Mouse (Mus musculus): Measurements from ENCODE around the gene Rab6b. TPM values are rescaled to one million over a fixed set of nuclear protein-coding genes. Genes with fewer than 3 reads are reported as not detected.
A peak's percentile ranks its signal among the peaks of the same experiment; 100 is the strongest.
"Not testable (repeated sequence)": the region's sequence is repeated elsewhere in the genome, so short reads cannot be mapped to it uniquely, and the experiment has no call there.

The Rab6b gene
- total and polyA plus RNA-seq, 2 experiments from 2014 or later = 162 to 228 TPM

GRCm38 (mm10) chr9:103149074-103149799 is 37.6 kb downstream of the Rab6b start:
- Histone ChIP-seq H3K4me1 (ENCODE audit: insufficient read depth, low read length) (peaks cover 21% of the 10 kb centered on the region), H3K36me3 (ENCODE audit: insufficient read depth, low read length) (peaks cover 20% of the 10 kb centered on the region), H3K27me3 (ENCODE audit: insufficient read depth, low read length) (no peaks in the 10 kb centered on the region), H3K4me3 (ENCODE audit: low read depth, low read length) (no peak overlapping the region), H3K4me2 (ENCODE audit: low read depth, low read length, poor library complexity, severe bottlenecking) (no peak overlapping the region), H3K27ac (ENCODE audit: low read depth, low read length) (no peak overlapping the region), H3K9ac (replicated peaks; ENCODE audit: low read length, poor library complexity, severe bottlenecking) (no peak overlapping the region), H3K9me3 (ENCODE audit: low read length) (no peaks in the 10 kb centered on the region)
- no peak for ATAC-seq (ENCODE audit: low FRiP score)
- TF ChIP-seq CTCF (IDR thresholded peaks at IDR 0.05) = no peak
- DNase-seq (ENCODE audit: low spot score) = no peak
- WGBS = 87% methylated on average over 12 of the region's 12 CpGs

GRCm38 (mm10) chr9:103153286-103153685 is 41.7 kb downstream of the Rab6b start:
- Histone ChIP-seq H3K9me3 (ENCODE audit: low read length) (no peaks in the 10 kb centered on the region), H3K27me3 (ENCODE audit: insufficient read depth, low read length) (no peaks in the 10 kb centered on the region), H3K4me1 (ENCODE audit: insufficient read depth, low read length) (peaks cover under 1% of the 10 kb centered on the region; the same call in 1 of the 2 replicates), H3K4me3 (ENCODE audit: low read depth, low read length) (no peak overlapping the region), H3K27ac (ENCODE audit: low read depth, low read length) (peak overlapping the region; percentile 51; the same call in 1 of the 2 replicates), H3K4me2 (ENCODE audit: low read depth, low read length, poor library complexity, severe bottlenecking) (no peak overlapping the region), H3K9ac (replicated peaks; ENCODE audit: low read length, poor library complexity, severe bottlenecking) (no peak overlapping the region), H3K36me3 (ENCODE audit: insufficient read depth, low read length) (peaks cover 16% of the 10 kb centered on the region)
- WGBS = 47% methylated on average over 5 of the region's 5 CpGs
- TF ChIP-seq CTCF (IDR thresholded peaks at IDR 0.05) = no peak
- DNase-seq (ENCODE audit: low spot score) (peak; percentile 77), ATAC-seq (ENCODE audit: low FRiP score) (no peak)

DNA sequence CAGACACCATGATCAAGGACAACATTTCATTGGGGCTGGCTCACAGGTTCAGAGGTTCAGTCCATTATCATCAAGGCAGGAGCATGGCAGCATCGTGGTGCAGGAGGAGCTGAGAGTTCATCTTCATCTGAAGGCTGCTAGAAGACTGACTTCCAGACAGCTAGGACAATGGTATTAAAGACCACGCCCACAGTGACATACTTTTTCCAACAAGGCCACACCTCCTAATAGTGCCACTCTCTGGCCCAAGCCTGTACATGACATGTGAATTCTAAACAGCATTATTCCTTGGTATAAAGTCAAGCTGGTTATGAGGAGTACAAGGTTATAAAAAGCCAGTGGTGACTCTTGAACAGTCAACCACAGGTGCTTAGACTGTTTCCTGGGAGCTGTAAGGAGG is 43.0 kb downstream of the Rab6b start:
- no peak overlapping the region for H3K9ac ChIP-seq (replicated peaks; ENCODE audit: low read length, poor library complexity, severe bottlenecking)
- no peak for TF ChIP-seq CTCF (IDR thresholded peaks at IDR 0.05)
- no peak overlapping the region for H3K4me2 ChIP-seq (ENCODE audit: low read depth, low read length, poor library complexity, severe bottlenecking)
- 84% methylated on average over 2 of the region's 2 CpGs for WGBS
- H3K4me3 ChIP-seq (ENCODE audit: low read depth, low read length) = no peak overlapping the region
- no peaks in the 10 kb centered on the region for H3K9me3 ChIP-seq (ENCODE audit: low read length)
- H3K36me3 ChIP-seq (ENCODE audit: insufficient read depth, low read length) = peaks cover 15% of the 10 kb centered on the region
- DNase-seq (ENCODE audit: low spot score) (no peak), ATAC-seq (ENCODE audit: low FRiP score) (no peak)
- H3K27ac ChIP-seq (ENCODE audit: low read depth, low read length) = no peak overlapping the region
- H3K27me3 ChIP-seq (ENCODE audit: insufficient read depth, low read length) = no peaks in the 10 kb centered on the region
- H3K4me1 ChIP-seq (ENCODE audit: insufficient read depth, low read length) = no peaks in the 10 kb centered on the region

GRCm38 (mm10) chr9:103155158-103155557 is 43.6 kb downstream of the Rab6b start:
- 87% methylated on average over 7 of the region's 7 CpGs for WGBS
- ATAC-seq (ENCODE audit: low FRiP score); H3K4me1 ChIP-seq (ENCODE audit: insufficient read depth, low read length): not testable (repeated sequence)

DNA sequence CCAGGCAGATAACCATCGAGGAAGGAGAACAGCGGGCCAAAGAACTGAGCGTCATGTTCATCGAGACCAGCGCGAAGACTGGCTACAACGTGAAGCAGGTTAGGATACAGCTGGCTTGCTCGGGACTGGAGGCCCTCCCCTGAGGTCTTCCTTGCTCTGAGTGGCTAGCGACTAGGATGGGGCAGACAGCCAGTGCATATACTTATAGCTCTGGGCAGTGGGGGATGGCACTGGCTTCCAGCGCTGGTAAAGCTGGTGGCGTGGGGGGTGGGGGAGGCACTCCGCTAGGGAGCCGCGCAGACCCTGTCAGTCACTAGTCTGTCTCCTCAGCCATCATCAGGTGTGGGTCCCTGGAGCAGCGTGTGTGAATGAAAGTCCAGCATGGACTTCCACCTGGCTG is 52.2 kb downstream of the Rab6b start:
- no peak for ATAC-seq (ENCODE audit: low FRiP score)
- no peak overlapping the region for H3K9ac ChIP-seq (replicated peaks; ENCODE audit: low read length, poor library complexity, severe bottlenecking)
- no peak overlapping the region for H3K4me2 ChIP-seq (ENCODE audit: low read depth, low read length, poor library complexity, severe bottlenecking)
- no peak overlapping the region for H3K4me3 ChIP-seq (ENCODE audit: low read depth, low read length)
- TF ChIP-seq CTCF (IDR thresholded peaks at IDR 0.05) = no peak
- H3K27ac ChIP-seq (ENCODE audit: low read depth, low read length) = no peak overlapping the region
- no peaks in the 10 kb centered on the region for H3K4me1 ChIP-seq (ENCODE audit: insufficient read depth, low read length)
- H3K36me3 ChIP-seq (ENCODE audit: insufficient read depth, low read length) = peaks cover 55% of the 10 kb centered on the region
- no peak for DNase-seq (ENCODE audit: low spot score)
- no peaks in the 10 kb centered on the region for H3K9me3 ChIP-seq (ENCODE audit: low read length)
- 66% methylated on average over 15 of the region's 15 CpGs for WGBS
- no peaks in the 10 kb centered on the region for H3K27me3 ChIP-seq (ENCODE audit: insufficient read depth, low read length)

More at GRCm38 (mm10) chr9:103155158-103155557, 43.6 kb downstream of the Rab6b start:
- DNase-seq (ENCODE audit: low spot score); H3K9ac ChIP-seq (replicated peaks; ENCODE audit: low read length, poor library complexity, severe bottlenecking); H3K4me2 ChIP-seq (ENCODE audit: low read depth, low read length, poor library complexity, severe bottlenecking); H3K27me3 ChIP-seq (ENCODE audit: insufficient read depth, low read length); H3K4me3 ChIP-seq (ENCODE audit: low read depth, low read length); H3K27ac ChIP-seq (ENCODE audit: low read depth, low read length); H3K9me3 ChIP-seq (ENCODE audit: low read length): not testable (repeated sequence)
- H3K36me3 ChIP-seq (ENCODE audit: insufficient read depth, low read length) = peaks cover 13% of the 10 kb centered on the region; the same call in 1 of the 2 replicates

DNA sequence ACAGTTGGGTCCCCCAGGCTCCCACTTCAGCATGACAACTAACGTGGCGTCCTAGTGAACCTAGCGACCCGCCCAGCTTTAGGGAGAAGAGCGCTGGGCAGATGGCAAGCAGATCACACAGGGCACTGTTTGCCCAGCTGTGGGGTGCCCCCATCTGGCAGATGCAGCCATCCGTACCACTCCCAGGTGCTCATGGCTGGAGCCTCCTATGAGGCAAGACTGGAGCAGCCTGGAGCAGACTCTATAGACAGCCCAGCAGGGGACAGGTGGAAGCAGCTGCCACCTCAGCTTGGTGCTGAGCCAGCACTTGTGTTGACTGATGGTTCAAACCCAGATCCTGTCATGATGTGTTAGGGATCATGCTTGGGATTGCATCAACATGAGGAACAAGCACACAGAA is 56.5 kb downstream of the Rab6b start:
- Histone ChIP-seq H3K36me3 (ENCODE audit: insufficient read depth, low read length) (peaks cover 57% of the 10 kb centered on the region), H3K27ac (ENCODE audit: low read depth, low read length) (no peak overlapping the region), H3K27me3 (ENCODE audit: insufficient read depth, low read length) (no peaks in the 10 kb centered on the region), H3K4me1 (ENCODE audit: insufficient read depth, low read length) (no peaks in the 10 kb centered on the region), H3K9ac (replicated peaks; ENCODE audit: low read length, poor library complexity, severe bottlenecking) (no peak overlapping the region), H3K4me2 (ENCODE audit: low read depth, low read length, poor library complexity, severe bottlenecking) (no peak overlapping the region), H3K9me3 (ENCODE audit: low read length) (no peaks in the 10 kb centered on the region), H3K4me3 (ENCODE audit: low read depth, low read length) (no peak overlapping the region)
- TF ChIP-seq CTCF (IDR thresholded peaks at IDR 0.05) = no peak
- ATAC-seq (ENCODE audit: low FRiP score) = peak; percentile 50; the same call in 1 of the 2 replicates
- WGBS = 71% methylated on average over 6 of the region's 6 CpGs
- DNase-seq (ENCODE audit: low spot score) = peak; percentile 75
